Mouse (Mus musculus): Measurements from ENCODE around the gene Mthfd2.
"Not testable (repeated sequence)": the region's sequence is repeated elsewhere in the genome, so short reads cannot be mapped to it uniquely, and the experiment has no call there.

Gene Mthfd2

GRCm38 (mm10) chr6:83325525-83326393 is at the start of gene Mthfd2, which contains the start of gene Mob1a:
Gene Mthfd2 (minus strand): TSS chr6:83325908.
Gene Mob1a (plus strand): TSS chr6:83326016.
- DNase-seq (ENCODE audit: low spot score in 2 of 2) = peak; percentile 94 to 95

GRCm38 (mm10) chr6:83373704-83374300 is 48.1 kb upstream of the Mthfd2 start:
- DNase-seq (ENCODE audit: low spot score in 2 of 2) = no peak

- DNase-seq (ENCODE audit: low spot score in 2 of 2) = peak in 1 of 2 experiments; percentile 42
These were observed 45.6 kb upstream of the Mthfd2 start for GRCm38 (mm10) chr6:83371350-83371749.

DNA sequence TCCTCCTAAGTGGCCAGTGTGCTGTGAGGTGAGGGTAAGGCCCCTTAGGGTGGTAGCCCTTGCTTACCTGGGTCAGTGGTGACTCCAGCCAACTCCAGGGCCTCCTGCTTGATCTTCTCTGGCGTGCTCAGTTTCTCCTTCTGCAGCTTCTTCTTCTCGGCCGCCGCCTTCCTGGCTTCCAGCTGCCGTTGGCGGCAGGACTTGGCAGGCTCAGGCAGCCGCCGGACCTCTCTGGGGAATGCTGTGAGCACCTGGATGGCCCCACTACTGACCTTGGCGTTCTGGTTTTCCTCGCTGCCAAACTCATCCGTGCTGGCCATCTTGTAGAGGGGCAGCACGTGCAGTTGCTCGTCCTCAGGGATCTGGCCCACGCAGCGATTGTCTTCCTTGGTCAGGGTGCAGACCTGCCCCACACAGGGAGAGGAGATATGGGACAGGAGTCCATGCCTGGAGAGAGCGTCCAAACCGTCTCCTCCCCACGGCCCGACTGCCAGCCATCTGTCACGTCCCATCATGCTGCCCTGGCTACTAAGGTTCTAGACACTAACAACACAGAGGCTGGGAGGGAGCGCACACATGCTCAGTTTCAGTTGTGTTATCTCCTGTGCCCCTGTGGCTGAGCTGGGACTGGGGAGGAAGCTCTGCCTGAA is 44.7 kb upstream of the Mthfd2 start:
- no peak for DNase-seq (ENCODE audit: low spot score in 2 of 2)

DNA sequence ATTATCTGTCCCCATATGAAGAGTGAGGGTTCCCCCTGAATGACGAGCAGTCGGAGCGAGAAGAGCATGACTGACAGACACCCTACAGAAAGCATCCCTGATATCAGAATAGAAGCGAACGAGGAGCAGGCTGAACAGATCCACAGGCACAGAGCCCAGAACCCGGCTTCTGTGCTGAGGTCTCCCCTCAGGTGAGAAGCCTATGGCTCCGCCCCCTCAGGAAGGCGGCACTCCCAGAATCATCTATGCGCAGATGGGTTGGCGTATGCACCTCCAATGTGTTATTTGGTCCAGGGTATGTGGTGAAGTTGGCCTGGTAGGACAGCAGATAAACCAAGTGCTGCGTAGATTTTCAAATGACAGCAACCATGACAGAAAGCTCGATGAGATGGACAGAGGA is 37.4 kb upstream of the Mthfd2 start:
- DNase-seq (ENCODE audit: low spot score in 2 of 2) = no peak

- no peak for DNase-seq (ENCODE audit: low spot score in 2 of 2)
These were observed 36.0 kb upstream of the Mthfd2 start for GRCm38 (mm10) chr6:83361523-83362248.

DNA sequence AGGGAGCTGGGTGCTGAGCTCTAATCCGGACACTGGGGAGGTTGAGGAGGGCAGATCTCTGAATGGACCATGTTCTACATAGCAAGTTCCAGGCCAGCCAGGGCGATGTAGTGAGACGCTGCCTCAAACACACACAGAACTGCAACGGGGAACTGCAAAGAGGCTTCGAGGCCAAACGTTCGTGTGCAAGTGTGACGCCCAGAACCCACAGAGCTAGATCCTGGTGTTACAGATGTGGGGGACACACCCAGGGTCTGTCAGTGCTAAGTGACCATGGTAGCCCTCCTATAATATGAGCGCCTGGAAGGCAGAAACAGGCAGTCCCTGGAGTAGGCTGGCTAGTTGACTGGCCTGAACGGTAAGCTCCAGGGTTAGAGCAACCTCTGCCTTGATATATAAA is 31.7 kb upstream of the Mthfd2 start:
- DNase-seq (ENCODE audit: low spot score in 2 of 2) = no peak

- peak; percentile 82 to 83 for DNase-seq (ENCODE audit: low spot score in 2 of 2)
These were observed 30.9 kb upstream of the Mthfd2 start for GRCm38 (mm10) chr6:83356569-83357138.

DNA sequence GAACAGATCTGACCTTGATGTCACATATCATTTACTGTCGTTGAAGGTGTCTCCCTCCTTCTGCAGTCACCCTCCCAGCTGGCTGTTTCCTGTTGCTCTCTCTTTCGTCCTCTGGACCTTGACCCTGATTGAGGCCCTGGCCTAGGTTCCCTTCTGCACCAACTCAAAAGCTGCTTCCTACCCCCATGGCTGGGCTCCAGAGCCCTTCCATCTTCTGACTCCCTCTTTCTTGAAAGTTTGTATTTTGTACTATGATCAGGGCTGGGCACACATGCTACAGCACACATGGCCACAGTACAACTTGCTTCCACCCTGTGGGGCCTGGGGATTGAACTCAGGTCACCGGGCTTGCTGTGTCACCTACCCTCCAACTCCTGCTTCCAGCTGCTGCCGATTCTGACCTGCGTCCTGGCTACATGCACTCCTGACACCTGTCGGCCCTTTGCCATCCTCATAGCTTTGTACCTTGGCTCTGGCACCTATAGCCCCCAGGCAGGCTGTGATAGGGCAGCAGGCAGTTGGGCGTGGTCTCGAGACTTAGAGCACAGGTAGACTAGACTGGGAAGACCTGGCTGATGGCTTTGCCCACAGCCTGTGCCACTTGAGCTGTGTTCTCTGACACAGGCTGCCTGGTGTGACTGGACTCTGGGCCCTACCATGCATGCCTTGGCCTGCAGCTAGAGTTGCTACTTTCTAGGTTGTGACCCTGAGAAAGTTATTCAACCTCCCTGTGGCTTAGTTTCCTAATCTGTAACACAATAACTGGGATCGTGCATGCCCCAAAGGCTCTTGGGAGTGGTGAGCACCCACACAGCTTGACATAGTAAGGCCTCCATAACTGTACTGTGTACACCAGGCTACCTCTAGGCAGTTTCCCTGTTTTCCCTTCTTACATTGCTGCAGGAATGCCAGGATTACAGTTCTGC is 29.4 kb upstream of the Mthfd2 start:
- no peak for DNase-seq (ENCODE audit: low spot score in 2 of 2)

GRCm38 (mm10) chr6:83352666-83353410 is 27.1 kb upstream of the Mthfd2 start:
- no peak for DNase-seq (ENCODE audit: low spot score in 2 of 2)

DNA sequence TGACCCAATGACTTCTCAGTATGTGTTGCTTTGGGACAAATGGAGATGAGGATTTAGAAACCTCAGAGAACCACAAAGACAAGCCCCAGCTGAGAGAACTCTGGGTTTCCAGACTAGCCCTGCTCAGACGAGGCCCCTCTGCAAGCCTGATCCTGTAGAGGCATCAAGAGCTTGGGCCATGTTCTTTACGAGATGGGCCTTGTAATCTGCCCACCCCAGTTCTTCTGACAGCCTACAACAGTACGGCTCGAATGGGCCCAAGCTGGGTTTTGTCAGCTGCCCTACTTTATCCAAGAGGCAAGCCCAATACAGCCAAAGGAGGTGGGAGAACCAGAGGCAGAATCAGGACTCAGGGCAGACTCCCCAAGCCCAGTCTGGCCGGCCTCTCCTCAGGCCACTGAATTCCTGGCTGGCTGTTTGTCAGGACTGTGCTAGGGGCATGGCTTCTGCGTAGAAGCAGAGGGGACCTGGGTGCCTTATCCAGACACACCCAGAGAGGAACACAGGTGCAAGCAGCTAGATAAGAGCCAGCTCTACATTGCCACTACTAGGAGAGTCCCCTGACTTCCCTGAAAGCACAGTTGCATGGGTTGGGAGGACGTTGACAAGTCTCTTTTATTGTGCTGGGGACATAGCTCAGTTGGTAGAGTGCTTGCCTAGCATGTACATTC is 25.9 kb upstream of the Mthfd2 start:
- DNase-seq (ENCODE audit: low spot score in 2 of 2) = no peak

- no peak for DNase-seq (ENCODE audit: low spot score in 2 of 2)
These were observed 25.2 kb upstream of the Mthfd2 start for GRCm38 (mm10) chr6:83350851-83351405.

DNA sequence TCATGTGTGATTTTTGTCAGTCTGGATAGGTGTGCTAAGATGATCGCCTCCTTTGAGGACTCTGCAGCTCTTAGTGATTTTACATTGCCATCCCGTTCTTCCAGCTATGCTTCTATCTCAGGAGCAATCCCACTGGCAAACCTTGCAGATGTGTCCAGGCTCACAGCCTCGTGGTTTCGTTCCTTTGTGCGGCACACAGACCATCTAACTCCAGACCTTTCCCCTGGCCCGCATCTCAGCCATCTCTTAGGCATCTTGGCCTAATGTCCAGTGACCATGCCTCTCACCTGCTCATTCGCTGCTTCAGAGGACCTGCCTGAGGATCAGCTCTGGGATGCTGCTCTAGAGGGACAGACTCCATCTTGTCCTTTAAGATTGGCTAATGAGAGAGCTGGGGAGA is 24.5 kb upstream of the Mthfd2 start:
- no peak for DNase-seq (ENCODE audit: low spot score in 2 of 2)

GRCm38 (mm10) chr6:83349274-83349958 is 23.7 kb upstream of the Mthfd2 start:
- peak; percentile 90 for DNase-seq (ENCODE audit: low spot score in 2 of 2)

DNA sequence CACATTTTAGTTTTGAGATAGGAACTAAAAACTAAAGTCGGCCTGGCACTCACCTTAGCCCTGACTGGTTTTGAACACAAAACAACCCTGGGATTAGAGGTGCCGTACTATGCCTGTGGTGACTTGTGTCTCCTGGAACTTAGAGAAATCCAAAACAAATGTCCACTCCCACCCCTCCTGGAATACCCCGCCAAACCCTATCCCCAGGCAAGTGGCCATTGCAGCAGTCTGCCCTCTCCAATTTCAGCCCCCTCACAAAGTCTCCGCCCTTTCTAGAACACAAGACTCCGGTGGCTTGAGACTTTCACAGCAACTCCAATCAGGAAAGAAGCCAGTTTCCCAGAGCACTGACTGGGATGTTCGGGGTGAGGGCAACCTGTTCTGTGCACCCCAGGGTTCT is 23.2 kb upstream of the Mthfd2 start, which contains the start of gene Bola3:
Gene Bola3, plus strand, starts transcription at position 275 of the 400 bp plus-strand sequence.
- DNase-seq (ENCODE audit: low spot score in 2 of 2) = no peak

- no peak for DNase-seq (ENCODE audit: low spot score in 2 of 2)
These were observed 22.2 kb upstream of the Mthfd2 start for GRCm38 (mm10) chr6:83347916-83348315.

DNA sequence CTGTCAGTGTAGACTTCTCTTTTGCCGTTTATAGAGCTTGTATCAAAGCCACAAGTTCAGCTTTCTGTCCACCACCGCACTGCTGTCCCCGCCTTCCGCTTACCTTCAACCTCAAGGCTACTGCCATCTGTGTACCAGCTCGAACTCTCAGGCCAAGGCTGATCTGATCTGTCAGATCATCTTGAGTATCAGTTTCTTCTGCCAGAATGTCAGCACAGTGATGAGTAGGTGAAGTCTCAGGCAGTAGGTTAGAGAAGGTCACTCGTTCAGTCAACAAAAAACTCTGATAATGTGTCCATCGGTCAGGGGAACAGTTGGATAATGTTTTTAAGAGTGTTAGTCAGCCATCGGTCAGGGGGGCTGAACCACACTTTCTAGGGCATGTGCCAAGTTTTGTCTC is 19.6 kb upstream of the Mthfd2 start:
- DNase-seq (ENCODE audit: low spot score in 2 of 2) = not testable (repeated sequence)

GRCm38 (mm10) chr6:83342957-83343356 is 17.2 kb upstream of the Mthfd2 start:
- DNase-seq (ENCODE audit: low spot score in 2 of 2) = no peak

All from frontal cortex, postnatal 36 days (tissue).